Mouse (Mus musculus) kidney, embryonic 15.5 days (tissue): ENCODE measurements around the gene Rab3ip. TPM values are rescaled to one million over a fixed set of nuclear protein-coding genes. Genes with fewer than 3 reads are reported as not detected.
A peak's percentile ranks its signal among the peaks of the same experiment; 100 is the strongest.

Experiments
- ATAC-seq: fragments of 200-750 bp; cut with Nextera tagmentation; replicated peaks from 2 replicates; pipeline ENCODE4 v1.8.0; 2017; ENCODE audit warnings: moderate TSS enrichment; ENCODE audit not compliant: low FRiP score
- H3K27ac ChIP-seq: fragments of 300-500 bp; sonication (generic); 2 replicates; pipeline ENCODE4 v1.5.1; 2015; ENCODE audit warnings: mild to moderate bottlenecking, inconsistent platforms
- H3K27me3 ChIP-seq: fragments of 300-500 bp; sonication (generic); 2 replicates; pipeline ENCODE4 v1.6.1; 2015; ENCODE audit warnings: inconsistent platforms
- H3K36me3 ChIP-seq: fragments of 300-500 bp; sonication (generic); 2 replicates; pipeline ENCODE4 v1.6.1; 2015; ENCODE audit warnings: inconsistent platforms
- H3K4me1 ChIP-seq: fragments of 300-500 bp; sonication (generic); 2 replicates; pipeline ENCODE4 v1.6.1; 2015; ENCODE audit warnings: inconsistent platforms
- H3K4me2 ChIP-seq: fragments of 300-500 bp; sonication (generic); 2 replicates; pipeline ENCODE4 v1.6.1; 2015; ENCODE audit warnings: moderate library complexity, mild to moderate bottlenecking, inconsistent platforms
- H3K4me3 ChIP-seq: fragments of 300-500 bp; sonication (generic); replicated peaks from 2 replicates; pipeline ENCODE4 v1.5.1; 2015; ENCODE audit warnings: mild to moderate bottlenecking, inconsistent platforms
- H3K9ac ChIP-seq: fragments of 300-500 bp; sonication (generic); 2 replicates; pipeline ENCODE4 v1.6.1; 2015; ENCODE audit warnings: mild to moderate bottlenecking, inconsistent platforms
- H3K9me3 ChIP-seq: fragments of 300-500 bp; sonication (generic); replicated peaks from 2 replicates; pipeline ENCODE4 v1.6.1; 2016; ENCODE audit warnings: inconsistent platforms
- WGBS: fragments of 180-500 bp; shearing (Covaris S2); methylation state at CpG from one replicate; pipeline ENCODE4 v1.1.7; 2015; ENCODE audit warnings: mixed read lengths; 5-methylcytosine and 5-hydroxymethylcytosine counted together
- polyA plus RNA-seq: library from polyadenylated mRNA; unstranded; fragments of >200 nt; fragmentation: Nextera tagmentation; extraction: Ambion mirVana; gene quantifications from 2 replicates; pipeline ENCODE4 v1.2.1, GENCODE M21; 2015

The Rab3ip gene
- polyA plus RNA-seq, 1 experiment from 2014 or later: 114 TPM

DNA sequence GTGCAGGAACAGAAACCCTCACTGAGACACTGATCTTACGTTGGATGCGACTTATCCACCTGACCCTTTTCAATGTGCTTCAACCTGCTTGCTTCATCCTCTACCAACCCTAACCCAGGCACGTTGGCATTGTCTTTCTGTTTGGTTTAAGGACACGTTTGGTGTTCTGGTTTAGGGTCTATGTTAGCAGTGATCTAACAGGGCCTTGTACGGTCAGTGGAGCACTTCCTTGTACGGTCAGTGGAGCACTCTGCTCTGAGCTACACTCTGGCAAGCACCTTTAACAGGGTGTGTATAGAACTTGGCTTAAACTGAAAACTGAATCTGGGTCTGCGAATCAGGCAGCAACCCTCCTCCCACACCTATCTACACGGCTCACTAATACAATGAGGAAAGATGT, 35.3 kb downstream of the Rab3ip start:
- no peak overlapping the region for H3K9ac ChIP-seq
- no peak overlapping the region for H3K4me2 ChIP-seq
- H3K4me3 ChIP-seq: no peak overlapping the region
- no peaks in the 10 kb centered on the region for H3K9me3 ChIP-seq
- no peaks in the 10 kb centered on the region for H3K4me1 ChIP-seq
- H3K27ac ChIP-seq: no peak overlapping the region
- H3K36me3 ChIP-seq: peaks cover 93% of the 10 kb centered on the region
- no peaks in the 10 kb centered on the region for H3K27me3 ChIP-seq
- 95% methylated on average over 8 of the region's 8 CpGs for WGBS
- no peak for ATAC-seq

- Histone ChIP-seq H3K27ac (no peak overlapping the region), H3K4me1 (no peaks in the 10 kb centered on the region), H3K4me3 (no peak overlapping the region), H3K9ac (no peak overlapping the region), H3K27me3 (no peaks in the 10 kb centered on the region), H3K4me2 (no peak overlapping the region), H3K36me3 (peaks cover 93% of the 10 kb centered on the region), H3K9me3 (no peaks in the 10 kb centered on the region)
- 84% methylated on average over 9 of the region's 9 CpGs for WGBS
- ATAC-seq: no peak; the same call in 1 of the 2 replicates
Observed at GRCm38 (mm10) chr10:116914586-116914985, 36.0 kb downstream of the Rab3ip start.

DNA sequence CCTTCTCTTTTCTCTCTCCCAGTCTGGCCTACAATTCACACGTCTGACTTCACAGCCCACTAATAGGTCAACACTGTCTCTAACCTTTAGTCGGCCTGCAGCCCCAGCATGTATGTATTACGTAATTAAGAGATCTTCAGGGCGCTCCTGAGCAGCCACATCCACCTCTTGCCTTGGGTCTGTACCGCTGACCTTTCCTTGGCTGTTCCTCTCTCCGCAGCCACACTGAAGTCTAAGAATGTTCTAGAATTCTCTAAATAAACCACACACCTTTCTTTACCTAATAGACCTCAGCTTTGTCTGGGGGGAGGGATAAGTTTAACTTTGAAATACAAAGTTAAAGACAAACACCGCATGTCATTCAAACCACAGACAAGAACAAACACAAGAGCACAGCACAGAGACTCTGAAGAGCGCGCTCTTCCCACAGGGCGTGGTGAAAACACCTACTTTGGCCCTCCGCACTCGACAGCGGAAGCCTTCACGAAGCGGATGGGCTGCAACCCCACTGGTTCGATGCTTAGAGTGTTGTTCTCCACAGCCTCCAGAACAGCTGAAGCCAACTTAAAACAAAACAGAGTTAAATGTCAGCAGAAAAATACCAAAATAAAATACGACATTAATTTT, 36.8 kb downstream of the Rab3ip start:
- H3K27ac ChIP-seq: no peak overlapping the region
- H3K9me3 ChIP-seq: no peaks in the 10 kb centered on the region
- no peaks in the 10 kb centered on the region for H3K27me3 ChIP-seq
- H3K4me3 ChIP-seq: no peak overlapping the region
- no peak overlapping the region for H3K9ac ChIP-seq
- 84% methylated on average over 17 of the region's 17 CpGs for WGBS
- H3K4me1 ChIP-seq: no peaks in the 10 kb centered on the region
- ATAC-seq: no peak
- no peak overlapping the region for H3K4me2 ChIP-seq
- H3K36me3 ChIP-seq: peaks cover 95% of the 10 kb centered on the region

- Histone ChIP-seq H3K36me3 (peaks cover 94% of the 10 kb centered on the region), H3K27ac (no peak overlapping the region), H3K4me3 (no peak overlapping the region), H3K9ac (no peak overlapping the region), H3K9me3 (no peaks in the 10 kb centered on the region), H3K4me2 (no peak overlapping the region), H3K27me3 (no peaks in the 10 kb centered on the region), H3K4me1 (no peaks in the 10 kb centered on the region)
- WGBS: 93% methylated on average over 9 of the region's 9 CpGs
- ATAC-seq: no peak
Observed at GRCm38 (mm10) chr10:116912850-116913249, 37.7 kb downstream of the Rab3ip start.

DNA sequence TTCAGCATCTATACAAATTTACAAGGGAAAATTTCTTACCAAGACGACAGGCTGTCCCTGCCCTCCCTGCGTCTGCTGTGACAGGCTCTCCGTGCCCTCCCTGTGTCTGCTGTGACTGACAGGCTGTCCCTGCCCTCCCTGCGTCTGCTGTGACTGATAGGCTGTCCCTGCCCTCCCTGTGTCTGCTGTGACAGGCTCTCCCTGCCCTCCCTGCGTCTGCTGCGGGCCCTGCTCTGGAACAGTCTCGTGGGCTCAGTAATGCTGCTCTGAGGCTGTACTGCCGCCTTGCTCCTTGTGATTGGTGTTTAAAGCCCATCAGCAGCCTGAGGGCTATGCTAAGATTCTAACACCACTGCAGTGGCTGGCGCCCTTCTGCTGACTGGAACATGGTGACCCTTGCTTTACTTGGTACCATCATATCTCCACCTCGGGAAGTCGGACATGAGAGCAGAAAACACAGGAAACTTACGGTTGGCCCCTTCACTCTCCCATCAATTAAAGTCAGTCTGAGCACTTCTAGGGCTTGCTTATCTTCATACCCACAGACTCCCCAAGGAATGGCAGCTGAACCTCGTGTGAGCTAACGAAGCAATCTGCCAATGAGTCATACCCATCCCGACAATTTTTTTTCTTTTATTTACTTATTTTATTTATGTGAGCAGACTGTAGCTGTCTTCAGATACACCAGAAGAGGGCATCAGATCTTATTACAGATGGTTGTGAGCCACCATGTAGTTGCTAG, 41.5 kb downstream of the Rab3ip start:
- Histone ChIP-seq H3K27ac (no peak overlapping the region), H3K9ac (no peak overlapping the region), H3K4me2 (no peak overlapping the region), H3K36me3 (peaks cover 95% of the 10 kb centered on the region), H3K4me3 (no peak overlapping the region), H3K9me3 (no peaks in the 10 kb centered on the region), H3K4me1 (no peaks in the 10 kb centered on the region), H3K27me3 (no peaks in the 10 kb centered on the region)
- ATAC-seq: peak; percentile 77; the same call in 1 of the 2 replicates
- WGBS: 71% methylated on average over 15 of the region's 15 CpGs

DNA sequence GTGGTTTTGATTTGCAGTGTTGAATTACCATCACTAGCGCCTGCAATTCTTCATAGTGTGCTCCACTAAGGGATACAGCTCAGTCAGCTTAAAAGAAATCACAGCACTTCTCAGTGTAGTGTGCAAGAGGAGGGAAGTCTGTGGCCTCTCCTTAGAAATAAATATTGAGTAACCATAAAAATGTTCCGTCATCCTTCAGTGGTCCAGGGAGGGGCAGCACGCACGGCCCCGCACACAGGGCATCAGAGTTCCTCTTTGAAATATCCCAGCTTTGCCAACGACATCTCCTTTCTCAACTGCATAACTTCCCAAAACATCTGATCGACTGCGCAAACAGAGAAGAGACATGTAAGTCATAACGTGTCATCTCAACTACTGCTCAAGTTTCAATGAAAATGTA, 43.8 kb downstream of the Rab3ip start:
- ATAC-seq: no peak
- Histone ChIP-seq H3K9ac (no peak overlapping the region), H3K36me3 (peaks cover 74% of the 10 kb centered on the region), H3K27ac (no peak overlapping the region), H3K27me3 (no peaks in the 10 kb centered on the region), H3K4me3 (no peak overlapping the region), H3K4me2 (no peak overlapping the region), H3K4me1 (no peaks in the 10 kb centered on the region), H3K9me3 (no peaks in the 10 kb centered on the region)
- WGBS: 78% methylated on average over 9 of the region's 9 CpGs

GRCm38 (mm10) chr10:116904503-116904908, 46.1 kb downstream of the Rab3ip start:
- ATAC-seq: no peak
- Histone ChIP-seq H3K4me3 (no peak overlapping the region), H3K4me2 (no peak overlapping the region), H3K27me3 (no peaks in the 10 kb centered on the region), H3K36me3 (peaks cover 51% of the 10 kb centered on the region), H3K27ac (no peak overlapping the region), H3K9me3 (no peaks in the 10 kb centered on the region), H3K4me1 (no peaks in the 10 kb centered on the region), H3K9ac (no peak overlapping the region)
- 83% methylated on average over 10 of the region's 10 CpGs for WGBS

DNA sequence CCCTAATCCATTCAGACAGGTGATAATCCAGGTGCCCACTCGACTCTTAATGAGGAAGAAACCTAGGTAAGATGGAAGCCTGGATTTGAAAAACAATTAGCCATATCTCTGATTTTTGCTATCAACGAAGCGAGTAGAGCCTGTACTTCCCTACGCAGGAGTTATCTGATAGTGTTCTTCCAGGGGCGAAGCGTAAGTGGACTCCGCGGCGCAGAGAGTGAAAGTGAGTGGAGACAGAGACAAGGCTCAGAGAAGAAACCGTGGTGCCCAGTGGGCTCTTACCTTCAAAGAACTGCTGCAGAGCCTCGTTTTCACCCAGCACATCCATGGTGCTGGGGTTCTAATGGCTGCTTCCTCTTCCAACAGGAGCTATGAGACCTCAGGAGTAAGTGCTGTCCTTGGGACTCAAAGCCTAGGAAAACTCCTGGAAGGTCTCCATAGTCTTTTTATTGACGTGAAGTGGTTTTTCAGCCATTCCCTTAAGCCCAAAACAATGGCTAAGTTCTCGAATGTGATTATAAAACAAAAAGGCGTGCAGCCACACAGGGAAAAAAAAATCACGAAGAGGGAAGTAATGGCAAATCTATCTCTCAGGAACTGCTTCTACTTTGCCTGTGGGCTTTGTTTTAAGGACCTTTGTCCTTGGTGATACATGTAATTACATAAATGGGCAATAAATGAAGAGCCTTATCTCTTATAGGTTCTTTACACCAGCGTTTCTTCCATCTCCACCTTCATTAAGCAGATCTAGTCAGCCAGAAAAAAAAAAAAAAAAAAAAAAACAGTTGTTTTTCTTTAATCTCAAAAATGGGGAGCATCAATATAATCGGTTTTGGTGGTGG, 54.0 kb downstream of the Rab3ip start, which contains the start of gene Myrfl:
Gene Myrfl, minus strand, starts transcription at position 584 of the 842 bp plus-strand sequence.
- Histone ChIP-seq H3K4me1 (no peaks in the 10 kb centered on the region), H3K4me3 (no peak within 1 kb of the TSS), H3K27me3 (no peaks in the 10 kb centered on the region), H3K27ac (no peak within 1 kb of the TSS), H3K4me2 (no peak within 1 kb of the TSS), H3K9ac (no peak within 1 kb of the TSS), H3K36me3 (no peaks in the 10 kb centered on the region), H3K9me3 (no peaks in the 10 kb centered on the region)
- 79% methylated on average over 17 of the region's 17 CpGs for WGBS
- ATAC-seq: no peak

DNA sequence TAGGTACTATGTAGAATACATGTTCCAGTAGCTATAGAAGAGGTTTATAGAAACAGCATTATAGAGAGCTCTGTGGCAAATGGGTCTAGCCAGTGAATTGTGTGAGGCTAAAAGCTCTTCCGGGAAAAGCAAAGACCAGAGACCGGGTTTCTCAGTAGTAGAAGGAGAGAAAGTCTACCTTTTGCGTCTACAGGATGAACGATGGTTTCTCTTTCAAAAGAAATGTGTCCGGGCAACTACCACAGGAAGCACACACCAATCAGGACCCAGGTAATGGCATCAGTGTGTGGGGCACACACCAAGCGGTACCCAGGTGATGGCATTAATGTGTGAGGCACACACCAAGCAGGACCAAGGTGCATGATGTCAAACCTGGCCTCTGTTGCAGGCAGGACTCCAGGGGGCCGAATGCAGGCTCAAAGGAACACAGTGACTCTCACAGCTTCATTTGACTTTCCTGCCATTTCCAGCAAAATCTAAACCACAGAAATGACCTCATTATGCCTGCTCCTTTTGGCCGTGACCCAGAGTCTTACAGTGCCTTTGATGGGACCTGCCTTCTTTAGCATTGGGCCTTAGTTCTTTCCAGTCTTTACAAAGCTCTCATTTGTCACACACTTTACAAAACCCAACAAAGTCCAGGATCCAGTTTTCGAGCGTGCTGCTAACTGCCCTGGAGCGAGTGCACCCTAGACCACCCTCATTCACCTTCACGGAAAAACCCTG, 55.3 kb downstream of the Rab3ip start:
- H3K27me3 ChIP-seq: no peaks in the 10 kb centered on the region
- no peak overlapping the region for H3K4me3 ChIP-seq
- H3K36me3 ChIP-seq: no peaks in the 10 kb centered on the region
- no peaks in the 10 kb centered on the region for H3K9me3 ChIP-seq
- 90% methylated on average over 12 of the region's 12 CpGs for WGBS
- no peaks in the 10 kb centered on the region for H3K4me1 ChIP-seq
- no peak overlapping the region for H3K9ac ChIP-seq
- H3K4me2 ChIP-seq: no peak overlapping the region
- H3K27ac ChIP-seq: no peak overlapping the region
- no peak for ATAC-seq

DNA sequence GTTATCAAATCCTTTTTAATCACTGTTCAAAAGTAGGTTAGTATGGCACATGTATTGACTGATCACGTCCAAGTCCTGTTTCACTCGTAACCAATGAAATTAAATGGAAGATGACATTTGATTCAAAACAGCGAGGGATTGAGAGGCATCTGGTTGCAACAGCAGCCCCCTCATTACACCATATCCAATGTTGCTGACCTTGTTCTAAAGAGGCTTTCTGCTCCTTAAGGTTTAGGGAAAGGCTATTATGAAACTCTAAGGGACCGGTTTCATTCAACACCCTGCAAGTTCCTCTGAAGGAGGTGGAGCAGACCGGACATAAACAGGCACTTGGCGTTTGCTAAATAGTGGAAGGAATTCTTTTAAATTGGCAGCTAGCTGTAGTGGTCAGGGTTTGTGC, 56.0 kb downstream of the Rab3ip start:
- ATAC-seq: no peak
- no peaks in the 10 kb centered on the region for H3K9me3 ChIP-seq
- H3K9ac ChIP-seq: no peak overlapping the region
- H3K27me3 ChIP-seq: no peaks in the 10 kb centered on the region
- no peak overlapping the region for H3K4me3 ChIP-seq
- 81% methylated on average over 6 of the region's 6 CpGs for WGBS
- no peak overlapping the region for H3K27ac ChIP-seq
- no peaks in the 10 kb centered on the region for H3K4me1 ChIP-seq
- no peak overlapping the region for H3K4me2 ChIP-seq
- H3K36me3 ChIP-seq: no peaks in the 10 kb centered on the region

DNA sequence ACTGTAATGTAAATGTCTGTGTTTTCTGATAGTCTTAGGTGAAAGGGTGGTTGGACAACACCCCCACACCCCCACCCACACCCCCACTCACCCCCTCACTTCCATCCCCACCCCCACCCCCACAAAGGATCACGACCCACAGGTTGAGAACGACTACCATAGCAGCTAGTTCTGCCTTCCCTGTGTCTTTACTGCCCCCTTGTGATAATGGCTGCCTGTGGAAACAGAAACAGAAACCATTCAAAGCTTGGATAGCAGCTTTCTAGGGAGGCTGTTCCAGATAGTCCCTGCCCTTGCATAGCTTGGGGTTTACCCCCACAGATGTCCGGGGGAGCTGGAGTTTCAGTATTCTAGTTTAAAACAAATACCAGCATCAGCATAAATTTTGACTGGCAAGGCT, 56.8 kb downstream of the Rab3ip start:
- H3K9me3 ChIP-seq: no peaks in the 10 kb centered on the region
- H3K9ac ChIP-seq: no peak overlapping the region
- H3K36me3 ChIP-seq: no peaks in the 10 kb centered on the region
- H3K4me1 ChIP-seq: no peaks in the 10 kb centered on the region
- no peak overlapping the region for H3K27ac ChIP-seq
- 17% methylated on average over 3 of the region's 3 CpGs for WGBS
- H3K4me3 ChIP-seq: no peak overlapping the region
- no peak; the same call in 1 of the 2 replicates for ATAC-seq
- H3K27me3 ChIP-seq: no peaks in the 10 kb centered on the region
- H3K4me2 ChIP-seq: no peak overlapping the region
